Mouse (Mus musculus) heart, embryonic 14.5 days (tissue): ENCODE measurements around the gene Dcaf8. TPM values are rescaled to one million over a fixed set of nuclear protein-coding genes. Genes with fewer than 3 reads are reported as not detected.

ENCODE experiments used
- ATAC-seq: fragments of 200-750 bp; cut with Nextera tagmentation; 2 replicates; pipeline ENCODE4 v1.8.0; 2017; ENCODE audit warnings: low read depth, moderate TSS enrichment; ENCODE audit not compliant: insufficient number of reproducible peaks, insufficient read depth, low FRiP score
- H3K27ac ChIP-seq, 2 experiments: fragments of 200-500 bp in 1 of 2; fragments of 300-500 bp in 1 of 2; sonication (generic) in 1 of 2; replicated peaks in 1 of 2; 2 replicates each; pipeline ENCODE4 v1.5.1; 2012 to 2014; ENCODE audit warnings: low read depth in 2 of 2, low read length in 2 of 2, control low read depth in 1 of 2, mild to moderate bottlenecking in 1 of 2, mixed read lengths in 1 of 2; ENCODE audit not compliant: control insufficient read depth in 1 of 2, insufficient read depth in 1 of 2
- H3K27me3 ChIP-seq: fragments of 300-500 bp; sonication (generic); 2 replicates; pipeline ENCODE4 v1.6.1; 2014; ENCODE audit warnings: mild to moderate bottlenecking, low read length, control low read depth; ENCODE audit not compliant: control insufficient read depth, insufficient read depth
- H3K36me3 ChIP-seq: fragments of 300-500 bp; sonication (generic); 2 replicates; pipeline ENCODE4 v1.6.1; 2014; ENCODE audit warnings: mild to moderate bottlenecking, control low read depth, low read length, mixed read lengths; ENCODE audit not compliant: control insufficient read depth, insufficient read depth
- H3K4me1 ChIP-seq, 2 experiments: fragments of 200-500 bp in 1 of 2; fragments of 300-500 bp in 1 of 2; sonication (generic) in 1 of 2; 2 replicates each; pipeline ENCODE4 v1.6.1; 2012 to 2014; ENCODE audit warnings: low read length in 2 of 2, control low read depth in 1 of 2, mixed read lengths in 1 of 2; ENCODE audit not compliant: control insufficient read depth in 2 of 2, insufficient read depth in 2 of 2
- H3K4me2 ChIP-seq: fragments of 300-500 bp; sonication (generic); 2 replicates; pipeline ENCODE4 v1.6.1; 2014; ENCODE audit warnings: mild to moderate bottlenecking, low read length
- H3K4me3 ChIP-seq, 2 experiments: fragments of 200-500 bp in 1 of 2; fragments of 300-500 bp in 1 of 2; sonication (generic) in 1 of 2; 2 replicates each; pipeline ENCODE4 v1.5.1; 2012 to 2014; ENCODE audit warnings: low read length in 2 of 2, mild to moderate bottlenecking in 2 of 2, control low read depth in 1 of 2, low read depth in 1 of 2, moderate library complexity in 1 of 2; ENCODE audit not compliant: control insufficient read depth in 1 of 2, insufficient read depth in 1 of 2
- H3K9ac ChIP-seq: fragments of 300-500 bp; sonication (generic); 2 replicates; pipeline ENCODE4 v1.6.1; 2014; ENCODE audit warnings: mild to moderate bottlenecking, low read length
- H3K9me3 ChIP-seq: fragments of 300-500 bp; sonication (generic); 2 replicates; pipeline ENCODE4 v1.6.1; 2016; ENCODE audit warnings: low read length, control low read depth; ENCODE audit not compliant: control insufficient read depth
- WGBS: fragments of 180-500 bp; shearing (Covaris S2); extraction: QIAGEN DNeasy Blood & Tissue Kit; methylation state at CpG from one replicate; pipeline ENCODE4 v1.1.7; 2014; 5-methylcytosine and 5-hydroxymethylcytosine counted together
- polyA plus RNA-seq: library from polyadenylated mRNA; unstranded; fragments of >200 nt; fragmentation: Nextera tagmentation; extraction: Ambion mirVana; gene quantifications from 2 replicates; pipeline ENCODE4 v1.2.1, GENCODE M21; 2014

Gene Dcaf8
- polyA plus RNA-seq, 1 experiment from 2014 or later: 104 TPM

- peaks cover 39 to 52% of the 10 kb centered on the region in 2 experiments for H3K4me1 ChIP-seq
- no peaks in the 10 kb centered on the region for H3K27me3 ChIP-seq
- H3K9me3 ChIP-seq: no peaks in the 10 kb centered on the region
- ATAC-seq: peak; percentile 23; the same call in 1 of the 2 replicates
- peak overlapping the region; percentile 82 to 92 for H3K27ac ChIP-seq
- peak overlapping the region; percentile 94 for H3K9ac ChIP-seq
- peaks cover 19% of the 10 kb centered on the region for H3K36me3 ChIP-seq
- H3K4me2 ChIP-seq: peak overlapping the region; percentile 72
- H3K4me3 ChIP-seq: peak overlapping the region in 1 of 2 experiments; percentile 74; a peak in 1 of 4 replicates
- 14% methylated on average over 7 of the region's 7 CpGs for WGBS
Observed at GRCm38 (mm10) chr1:172207111-172207584, 59.3 kb downstream of the Dcaf8 start.

- H3K4me1 ChIP-seq: peaks cover 26 to 31% of the 10 kb centered on the region in 2 experiments
- no peak overlapping the region for H3K4me3 ChIP-seq
- H3K27ac ChIP-seq: 0 out of 4 replicates have a peak overlapping the region, but pooled peaks of 1 of the 2 experiments have one; percentile 36
- H3K36me3 ChIP-seq: peaks cover 16% of the 10 kb centered on the region
- WGBS: 48% methylated on average over 5 of the region's 5 CpGs
- no peak for ATAC-seq
- H3K9ac ChIP-seq: no peak overlapping the region
- no peak overlapping the region for H3K4me2 ChIP-seq
- no peaks in the 10 kb centered on the region for H3K27me3 ChIP-seq
- no peaks in the 10 kb centered on the region for H3K9me3 ChIP-seq
Observed at GRCm38 (mm10) chr1:172212776-172213175, 64.9 kb downstream of the Dcaf8 start.

GRCm38 (mm10) chr1:172213771-172214170, 65.9 kb downstream of the Dcaf8 start:
- ATAC-seq: no peak
- H3K9ac ChIP-seq: no peak overlapping the region
- 64% methylated on average over 4 of the region's 4 CpGs for WGBS

GRCm38 (mm10) chr1:172214748-172215147, 66.9 kb downstream of the Dcaf8 start:
- peak; percentile 48 for ATAC-seq
- Histone ChIP-seq H3K36me3 (peaks cover 13% of the 10 kb centered on the region), H3K9ac (peak overlapping the region; percentile 27), H3K27me3 (no peaks in the 10 kb centered on the region), H3K27ac (peak overlapping the region in 1 of 2 experiments; percentile 64; a peak in 3 of 4 replicates), H3K4me2 (no peak overlapping the region), H3K4me1 (peaks cover 43 to 48% of the 10 kb centered on the region in 2 experiments), H3K9me3 (no peaks in the 10 kb centered on the region), H3K4me3 (no peak overlapping the region)
- 19% methylated on average over 3 of the region's 3 CpGs for WGBS

More at GRCm38 (mm10) chr1:172213771-172214170, 65.9 kb downstream of the Dcaf8 start:
- H3K27me3 ChIP-seq: no peaks in the 10 kb centered on the region
- H3K36me3 ChIP-seq: peaks cover 16% of the 10 kb centered on the region
- no peak overlapping the region for H3K4me2 ChIP-seq
- H3K4me1 ChIP-seq: peaks cover 33 to 38% of the 10 kb centered on the region in 2 experiments
- no peak overlapping the region for H3K4me3 ChIP-seq
- no peaks in the 10 kb centered on the region for H3K9me3 ChIP-seq
- 0 out of 4 replicates have a peak overlapping the region, but pooled peaks of 1 of the 2 experiments have one; percentile 1 for H3K27ac ChIP-seq

GRCm38 (mm10) chr1:172217148-172217547, 69.3 kb downstream of the Dcaf8 start:
- Histone ChIP-seq H3K36me3 (no peaks in the 10 kb centered on the region), H3K4me2 (peak overlapping the region; percentile 61), H3K9me3 (no peaks in the 10 kb centered on the region), H3K27ac (peak overlapping the region; percentile 87 to 90), H3K27me3 (no peaks in the 10 kb centered on the region), H3K4me3 (peak overlapping the region; percentile 13 to 16; a peak in 2 of 4 replicates), H3K4me1 (peaks cover 64 to 72% of the 10 kb centered on the region in 2 experiments), H3K9ac (peak overlapping the region; percentile 71; the same call in 1 of the 2 replicates)
- ATAC-seq: peak; percentile 42; the same call in 1 of the 2 replicates
- WGBS: 0% methylated on average over 5 of the region's 5 CpGs

GRCm38 (mm10) chr1:172218164-172218910, 70.5 kb downstream of the Dcaf8 start:
- Histone ChIP-seq H3K9me3 (no peaks in the 10 kb centered on the region), H3K9ac (peak overlapping the region; percentile 65), H3K27ac (peak overlapping the region; percentile 77 to 90), H3K36me3 (no peaks in the 10 kb centered on the region), H3K4me3 (peak overlapping the region; percentile 9 to 10; a peak in 3 of 4 replicates), H3K4me1 (peaks cover 56 to 75% of the 10 kb centered on the region in 2 experiments), H3K4me2 (peak overlapping the region; percentile 52), H3K27me3 (no peaks in the 10 kb centered on the region)
- ATAC-seq: no peak
- 36% methylated on average over 15 of the region's 15 CpGs for WGBS

GRCm38 (mm10) chr1:172219451-172220406, 71.8 kb downstream of the Dcaf8 start, which contains the start of gene Casq1:
Gene Casq1 (minus strand): TSS chr1:172219868.
- Histone ChIP-seq H3K4me2 (peak within 1 kb of the TSS; percentile 52), H3K27me3 (no peaks in the 10 kb centered on the region), H3K9ac (peak within 1 kb of the TSS; percentile 65), H3K36me3 (no peaks in the 10 kb centered on the region), H3K4me1 (peaks cover 58 to 74% of the 10 kb centered on the region in 2 experiments), H3K27ac (peak within 1 kb of the TSS; percentile 90 to 97), H3K4me3 (peak within 1 kb of the TSS; percentile 9 to 14), H3K9me3 (no peaks in the 10 kb centered on the region)
- ATAC-seq: 0 out of 2 replicates have a peak, but pooled peaks have one; percentile 9
- 53% methylated on average over 19 of the region's 19 CpGs for WGBS
